Mouse (Mus musculus) E14TG2a.4 (cell line): ENCODE measurements around the gene Rpl18.

Source experiments
- CTCF ChIP-seq: conservative IDR thresholded peaks from 2 replicates; pipeline ENCODE4 v1.5.1; 2014; ENCODE audit warnings: low read length
- POU5F1 ChIP-seq: IDR thresholded peaks from 2 replicates; pipeline ENCODE4 v1.6.1; 2014; ENCODE audit warnings: low read length, borderline replicate concordance

- TF ChIP-seq CTCF (no peak), POU5F1 (no peak)
Measured at GRCm38 (mm10) chr7:45721234-45721571, 5.9 kb downstream of the Rpl18 start.
